Mouse (Mus musculus): Measurements from ENCODE around the gene Suclg2.
A peak's percentile ranks its signal among the peaks of the same experiment; 100 is the strongest.

Gene Suclg2

GRCm38 (mm10) chr6:95700191-95700590, 18.4 kb downstream of the Suclg2 start:
- no peak for DNase-seq (ENCODE audit: low read depth, low spot score)

GRCm38 (mm10) chr6:95699326-95699725, 19.3 kb downstream of the Suclg2 start:
- DNase-seq (ENCODE audit: low read depth, low spot score) = no peak

- DNase-seq (ENCODE audit: low read depth, low spot score) = no peak
These were observed 20.0 kb downstream of the Suclg2 start for GRCm38 (mm10) chr6:95698536-95699162.

- no peak for DNase-seq (ENCODE audit: low read depth, low spot score)
These were observed 23.7 kb downstream of the Suclg2 start for GRCm38 (mm10) chr6:95694910-95695309.

GRCm38 (mm10) chr6:95685242-95685641, 33.4 kb downstream of the Suclg2 start:
- DNase-seq (ENCODE audit: low read depth, low spot score) = no peak

- no peak for DNase-seq (ENCODE audit: low read depth, low spot score)
These were observed 38.9 kb downstream of the Suclg2 start for GRCm38 (mm10) chr6:95679718-95680117.

GRCm38 (mm10) chr6:95679261-95679660, 39.3 kb downstream of the Suclg2 start:
- DNase-seq (ENCODE audit: low read depth, low spot score) = no peak

GRCm38 (mm10) chr6:95676951-95677350, 41.6 kb downstream of the Suclg2 start:
- DNase-seq (ENCODE audit: low read depth, low spot score) = no peak

- no peak for DNase-seq (ENCODE audit: low read depth, low spot score)
These were observed 42.2 kb downstream of the Suclg2 start for GRCm38 (mm10) chr6:95676439-95676838.

- DNase-seq (ENCODE audit: low read depth, low spot score) = peak; percentile 12
These were observed 43.4 kb downstream of the Suclg2 start for GRCm38 (mm10) chr6:95675059-95675705.

- DNase-seq (ENCODE audit: low read depth, low spot score) = no peak
These were observed 43.9 kb downstream of the Suclg2 start for GRCm38 (mm10) chr6:95674651-95675050.

- peak; percentile 33 for DNase-seq (ENCODE audit: low read depth, low spot score)
These were observed 49.3 kb downstream of the Suclg2 start for GRCm38 (mm10) chr6:95669335-95669729.

- no peak for DNase-seq (ENCODE audit: low read depth, low spot score)
These were observed 49.8 kb downstream of the Suclg2 start for GRCm38 (mm10) chr6:95668629-95669334.

GRCm38 (mm10) chr6:95657671-95658070, 60.9 kb downstream of the Suclg2 start:
- no peak for DNase-seq (ENCODE audit: low read depth, low spot score)

- DNase-seq (ENCODE audit: low read depth, low spot score) = no peak
These were observed 64.9 kb downstream of the Suclg2 start for GRCm38 (mm10) chr6:95653662-95654061.

- no peak for DNase-seq (ENCODE audit: low read depth, low spot score)
These were observed 65.8 kb downstream of the Suclg2 start for GRCm38 (mm10) chr6:95652774-95653173.

GRCm38 (mm10) chr6:95651391-95651876, 67.2 kb downstream of the Suclg2 start:
- DNase-seq (ENCODE audit: low read depth, low spot score) = no peak

GRCm38 (mm10) chr6:95650082-95650722, 68.4 kb downstream of the Suclg2 start:
- DNase-seq (ENCODE audit: low read depth, low spot score) = no peak

GRCm38 (mm10) chr6:95649123-95649663, 69.4 kb downstream of the Suclg2 start:
- no peak for DNase-seq (ENCODE audit: low read depth, low spot score)

- DNase-seq (ENCODE audit: low read depth, low spot score) = no peak
These were observed 81.2 kb downstream of the Suclg2 start for GRCm38 (mm10) chr6:95637416-95637815.

GRCm38 (mm10) chr6:95635411-95635810, 83.2 kb downstream of the Suclg2 start:
- peak; percentile 67 for DNase-seq (ENCODE audit: low read depth, low spot score)

GRCm38 (mm10) chr6:95629071-95629470, 89.5 kb downstream of the Suclg2 start:
- no peak for DNase-seq (ENCODE audit: low read depth, low spot score)

All from brain, adult 2 months (tissue).